Mouse (Mus musculus) myocyte (in vitro differentiated cells): ENCODE data around the gene Aldh1l1.

Experiments used
- CEBPB ChIP-seq: IDR thresholded peaks from 2 replicates; pipeline ENCODE4 v1.6.1; 2011; ENCODE audit warnings: mild to moderate bottlenecking, moderate library complexity; ENCODE audit not compliant: poor library complexity, insufficient read depth, severe bottlenecking
- E2F4 ChIP-seq: IDR thresholded peaks from one replicate; pipeline ENCODE4 v1.6.1; 2011; ENCODE audit warnings: mild to moderate bottlenecking, control low read depth, moderate library complexity; ENCODE audit not compliant: insufficient read depth
- MYOG ChIP-seq, 3 experiments: IDR thresholded peaks; one replicate each; pipeline ENCODE4 v1.6.1; 2011; ENCODE audit warnings: control low read depth in 2 of 3, low read depth in 2 of 3, mild to moderate bottlenecking in 2 of 3; ENCODE audit not compliant: insufficient read length in 2 of 3, control insufficient read depth in 1 of 3, insufficient read depth in 1 of 3
- POLR2A ChIP-seq: IDR thresholded peaks from one replicate; pipeline ENCODE4 v1.6.1; 2011; ENCODE audit warnings: low read depth, mild to moderate bottlenecking, control low read depth, moderate library complexity; ENCODE audit not compliant: insufficient read length
- POLR2AphosphoS2 ChIP-seq: IDR thresholded peaks from one replicate; pipeline ENCODE4 v1.6.1; 2011; ENCODE audit warnings: low read depth, control low read depth; ENCODE audit not compliant: insufficient read length
- REST ChIP-seq: IDR thresholded peaks from one replicate; pipeline ENCODE4 v1.6.1; 2011; ENCODE audit warnings: mild to moderate bottlenecking, control low read depth, moderate library complexity; ENCODE audit not compliant: insufficient read depth, insufficient read length
- TCF12 ChIP-seq: IDR thresholded peaks from one replicate; pipeline ENCODE4 v1.6.1; 2011; ENCODE audit warnings: mild to moderate bottlenecking, control low read depth; ENCODE audit not compliant: poor library complexity, insufficient read depth, severe bottlenecking
- USF1 ChIP-seq: IDR thresholded peaks from one replicate; pipeline ENCODE4 v1.6.1; 2011; ENCODE audit warnings: low read depth, mild to moderate bottlenecking, control low read depth, moderate library complexity

DNA sequence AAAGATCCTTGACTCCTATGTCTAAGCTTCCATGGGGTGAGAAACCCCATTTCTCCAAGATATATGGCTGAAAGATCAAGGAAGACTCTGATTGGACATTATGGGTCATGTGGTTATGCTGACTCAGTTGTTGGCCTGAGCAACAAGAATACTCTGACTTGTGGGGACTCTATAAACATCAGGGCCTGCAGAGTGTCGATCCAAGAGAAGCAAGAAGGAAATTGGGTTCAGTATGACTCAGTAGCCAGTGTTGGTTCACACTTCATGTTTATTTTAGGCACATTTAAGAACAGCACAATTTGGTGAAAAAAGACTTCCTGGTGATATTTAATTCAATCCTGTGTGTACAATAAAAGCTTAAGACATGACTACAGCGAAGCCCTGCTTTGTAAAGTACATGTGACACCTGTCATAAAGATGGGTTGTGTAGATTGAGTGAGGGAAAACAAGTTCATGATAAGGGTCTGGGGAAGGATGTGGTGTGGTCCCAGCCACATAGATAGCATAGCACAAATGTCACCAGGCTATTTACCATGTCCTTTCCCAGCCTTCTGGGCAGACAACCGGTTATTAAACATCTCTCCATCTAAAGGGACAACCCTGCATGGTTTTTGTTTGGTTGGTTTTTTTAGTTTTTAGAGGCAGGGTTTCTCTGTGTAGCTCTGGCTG, 74.3 kb downstream of the Aldh1l1 start:
- TF ChIP-seq POLR2A (no peak), USF1 (peak; percentile 59), MYOG (IDR thresholded peaks at IDR 0.05; ENCODE audit: control insufficient read depth in 1 of 3, insufficient read depth in 1 of 3, insufficient read length in 2 of 3, low read depth in 2 of 3) (no peak), CEBPB (no peak), E2F4 (no peak), REST (no peak), POLR2AphosphoS2 (no peak), TCF12 (no peak)
